Mouse (Mus musculus): ENCODE results near the gene Gab2.

- TF ChIP-seq POLR2A (IDR thresholded peaks at IDR 0.05; ENCODE audit: borderline replicate concordance, low read depth, low read length), result no peak
- no peak for TF ChIP-seq CTCF (IDR thresholded peaks at IDR 0.05; ENCODE audit: low read depth, low read length)
Observed at GRCm38 (mm10) chr7:97324342-97324741, 243.0 kb downstream of the Gab2 start.
